20 mouse cellular contexts compared by ENCODE assay signal in genomic region chr2:79126170-79126879, GRCm38 (mm10).
DNase-seq lines count a peak whose midpoint lies in the region; ATAC-seq lines count a peak whose summit lies in the region.
"Had no signal": no experiment of that assay in that cellular context is flagged by ENCODE, and none has a peak within 500 bp of the region (broad histone marks: within the 10 kb centered on the region; RNA-seq: fewer than 3 reads in every experiment).

No protein-coding gene starts in this region.

- no peak overlapping the region for H3K9ac ChIP-seq in midbrain, embryonic 16.5 days (ENCODE audit: low read depth, low read length)
- 0 out of 2 replicates have a peak overlapping the region, but pooled peaks have one; percentile 12 for H3K9ac ChIP-seq in liver, embryonic 15.5 days
- no peak overlapping the region for H3K9ac ChIP-seq in forebrain, embryonic 11.5 days (ENCODE audit: low read length)
- H3K9ac ChIP-seq: embryonic facial prominence, embryonic 15.5 days; heart, embryonic 15.5 days; limb, embryonic 13.5 days; neural tube, embryonic 15.5 days had no signal

- no peak for DNase-seq in midbrain, embryonic 10.5 days (ENCODE audit: low spot score)
- peak; percentile 39 to 47 for DNase-seq in thymus, postnatal 36 days
- DNase-seq in forebrain, embryonic 11.5 days (ENCODE audit: low spot score) = no peak
- no peak for DNase-seq in cerebellum, adult 11 months
- DNase-seq: adrenal gland, postnatal 36 days; cerebellum, adult 9-11 months; embryo, embryonic 11 days; heart, adult 11 months; kidney, adult 8-10 months; kidney, postnatal 36 days; right cerebral cortex, postnatal 4 days had no signal

- no peaks in the 10 kb centered on the region for H3K36me3 ChIP-seq in midbrain, embryonic 10.5 days
- no peaks in the 10 kb centered on the region for H3K36me3 ChIP-seq in midbrain, embryonic 16.5 days (ENCODE audit: control insufficient read depth, insufficient read depth, low read length)
- no peaks in the 10 kb centered on the region for H3K36me3 ChIP-seq in liver, embryonic 15.5 days (replicated peaks)
- no peaks in the 10 kb centered on the region for H3K36me3 ChIP-seq in forebrain, embryonic 11.5 days (ENCODE audit: control insufficient read depth, insufficient read depth, low read length)
- H3K36me3 ChIP-seq: embryonic facial prominence, embryonic 15.5 days; heart, embryonic 15.5 days; limb, embryonic 13.5 days; neural tube, embryonic 15.5 days had no signal

- no peak overlapping the region for H3K4me2 ChIP-seq in midbrain, embryonic 16.5 days (ENCODE audit: low read length)
- H3K4me2 ChIP-seq in liver, embryonic 15.5 days = 0 out of 2 replicates have a peak overlapping the region, but pooled peaks have one; percentile 21
- no peak overlapping the region for H3K4me2 ChIP-seq in forebrain, embryonic 11.5 days (ENCODE audit: low read depth, low read length, severe bottlenecking)
- H3K4me2 ChIP-seq: embryonic facial prominence, embryonic 15.5 days; heart, embryonic 15.5 days; limb, embryonic 13.5 days; neural tube, embryonic 15.5 days had no signal

- H3K27me3 ChIP-seq in midbrain, embryonic 10.5 days (ENCODE audit: low read depth, poor library complexity, severe bottlenecking) = no peaks in the 10 kb centered on the region
- no peaks in the 10 kb centered on the region for H3K27me3 ChIP-seq in midbrain, embryonic 16.5 days (ENCODE audit: control insufficient read depth, insufficient read depth, low read depth, low read length)
- no peaks in the 10 kb centered on the region for H3K27me3 ChIP-seq in liver, embryonic 15.5 days
- no peaks in the 10 kb centered on the region for H3K27me3 ChIP-seq in forebrain, embryonic 11.5 days (ENCODE audit: control insufficient read depth, insufficient read depth, low read length)
- H3K27me3 ChIP-seq: embryonic facial prominence, embryonic 15.5 days; heart, embryonic 15.5 days; limb, embryonic 13.5 days; neural tube, embryonic 15.5 days had no signal

- no peak for ATAC-seq in midbrain, embryonic 16.5 days
- peak; percentile 76 for ATAC-seq in common myeloid progenitor, adult 5-6 weeks (replicated peaks; ENCODE audit: low read depth, poor library complexity, severe bottlenecking)
- ATAC-seq in liver, embryonic 15.5 days (ENCODE audit: insufficient read depth) = peak; percentile 67
- no peak for ATAC-seq in forebrain, embryonic 11.5 days (replicated peaks; ENCODE audit: low FRiP score)
- ATAC-seq in erythroblast, adult 5-6 weeks (replicated peaks; ENCODE audit: low FRiP score, poor library complexity, severe bottlenecking) = no peak
- ATAC-seq: forebrain, embryonic 14.5 days had no signal

- H3K27ac ChIP-seq in midbrain, embryonic 10.5 days (replicated peaks) = 0 out of 2 replicates have a peak overlapping the region, but pooled peaks have one; percentile 13
- no peak overlapping the region for H3K27ac ChIP-seq in midbrain, embryonic 16.5 days (ENCODE audit: low read length)
- peak overlapping the region; percentile 77 for H3K27ac ChIP-seq in liver, embryonic 15.5 days (replicated peaks)
- no peak overlapping the region for H3K27ac ChIP-seq in forebrain, embryonic 11.5 days (ENCODE audit: low read depth, low read length)
- H3K27ac ChIP-seq: embryonic facial prominence, embryonic 15.5 days; heart, embryonic 15.5 days; limb, embryonic 13.5 days; neural tube, embryonic 15.5 days had no signal

- no peak overlapping the region for H3K4me3 ChIP-seq in midbrain, embryonic 10.5 days
- H3K4me3 ChIP-seq in midbrain, embryonic 16.5 days (ENCODE audit: low read depth, low read length) = no peak overlapping the region
- H3K4me3 ChIP-seq in liver, embryonic 15.5 days (replicated peaks) = no peak overlapping the region
- H3K4me3 ChIP-seq in forebrain, embryonic 11.5 days (ENCODE audit: low read depth, low read length) = no peak overlapping the region
- H3K4me3 ChIP-seq: embryonic facial prominence, embryonic 15.5 days; heart, embryonic 15.5 days; limb, embryonic 13.5 days; neural tube, embryonic 15.5 days had no signal

- 47% methylated on average over 6 of the region's 6 CpGs for WGBS in midbrain, embryonic 10.5 days
- 41% methylated on average over 6 of the region's 6 CpGs for WGBS in midbrain, embryonic 16.5 days
- 6% methylated on average over 6 of the region's 6 CpGs for WGBS in liver, embryonic 15.5 days (ENCODE audit: insufficient replicate concordance)
- 46% methylated on average over 6 of the region's 6 CpGs for WGBS in forebrain, embryonic 11.5 days

- no peaks in the 10 kb centered on the region for H3K9me3 ChIP-seq in midbrain, embryonic 10.5 days (replicated peaks)
- H3K9me3 ChIP-seq in midbrain, embryonic 16.5 days (replicated peaks; ENCODE audit: control insufficient read depth, low read length, poor library complexity, severe bottlenecking) = no peaks in the 10 kb centered on the region
- H3K9me3 ChIP-seq in liver, embryonic 15.5 days (replicated peaks) = no peaks in the 10 kb centered on the region
- no peaks in the 10 kb centered on the region for H3K9me3 ChIP-seq in forebrain, embryonic 11.5 days (ENCODE audit: control insufficient read depth, low read length)
- H3K9me3 ChIP-seq: embryonic facial prominence, embryonic 15.5 days; heart, embryonic 15.5 days; limb, embryonic 13.5 days; neural tube, embryonic 15.5 days had no signal

- no peaks in the 10 kb centered on the region for H3K4me1 ChIP-seq in midbrain, embryonic 10.5 days
- H3K4me1 ChIP-seq in midbrain, embryonic 16.5 days (ENCODE audit: control insufficient read depth, insufficient read depth, low read length) = no peaks in the 10 kb centered on the region
- H3K4me1 ChIP-seq in liver, embryonic 15.5 days (replicated peaks) = peaks cover 36% of the 10 kb centered on the region
- no peaks in the 10 kb centered on the region for H3K4me1 ChIP-seq in forebrain, embryonic 11.5 days (replicated peaks; ENCODE audit: control insufficient read depth, insufficient read depth, low read length)
- H3K4me1 ChIP-seq: embryonic facial prominence, embryonic 15.5 days; heart, embryonic 15.5 days; limb, embryonic 13.5 days; neural tube, embryonic 15.5 days had no signal

Comparison
In these comparisons a context has a peak if more than half of its experiments do, and no peak if none do; other contexts are left out.
1. H3K27ac ChIP-seq: peak in midbrain, embryonic 10.5 days (single experiment) and liver, embryonic 15.5 days (single experiment); none in midbrain, embryonic 16.5 days (single experiment) and forebrain, embryonic 11.5 days (single experiment).
2. DNase-seq: peak in thymus, postnatal 36 days (2 of 2); none in midbrain, embryonic 10.5 days (single experiment), forebrain, embryonic 11.5 days (single experiment) and cerebellum, adult 11 months (single experiment).
3. ATAC-seq: peak in common myeloid progenitor, adult 5-6 weeks (single experiment) and liver, embryonic 15.5 days (single experiment); none in midbrain, embryonic 16.5 days (single experiment), forebrain, embryonic 11.5 days (single experiment) and erythroblast, adult 5-6 weeks (single experiment).